Mouse (Mus musculus): ENCODE data around the gene Atmin.

Atmin gene

GRCm38 (mm10) chr8:116951369-116951768 is 8.2 kb downstream of the Atmin start:
- no peak for DNase-seq (ENCODE audit: low read depth, low spot score)

GRCm38 (mm10) chr8:116951778-116952177 is 8.6 kb downstream of the Atmin start:
- DNase-seq (ENCODE audit: low read depth, low spot score): no peak

GRCm38 (mm10) chr8:116952428-116952827 is 9.2 kb downstream of the Atmin start:
- no peak for DNase-seq (ENCODE audit: low read depth, low spot score)

GRCm38 (mm10) chr8:116954415-116954814 is 11.2 kb downstream of the Atmin start:
- no peak for DNase-seq (ENCODE audit: low read depth, low spot score)

GRCm38 (mm10) chr8:116969531-116969930 is 26.3 kb downstream of the Atmin start:
- no peak for DNase-seq (ENCODE audit: low read depth, low spot score)

GRCm38 (mm10) chr8:116975066-116975465 is 31.9 kb downstream of the Atmin start:
- no peak for DNase-seq (ENCODE audit: low read depth, low spot score)

GRCm38 (mm10) chr8:116975606-116976005 is 32.4 kb downstream of the Atmin start:
- DNase-seq (ENCODE audit: low read depth, low spot score): no peak

- no peak for DNase-seq (ENCODE audit: low read depth, low spot score)
These were observed 34.9 kb downstream of the Atmin start for GRCm38 (mm10) chr8:116978052-116978451.

- peak; percentile 99 for DNase-seq (ENCODE audit: low read depth, low spot score)
These were observed 35.6 kb downstream of the Atmin start, which contains the start of gene 1700030J22Rik for GRCm38 (mm10) chr8:116978631-116979256. TSS of gene 1700030J22Rik (minus strand) at chr8:116978959.

GRCm38 (mm10) chr8:116980117-116980516 is 36.9 kb downstream of the Atmin start:
- DNase-seq (ENCODE audit: low read depth, low spot score): no peak

GRCm38 (mm10) chr8:116989842-116990241 is 46.6 kb downstream of the Atmin start:
- no peak for DNase-seq (ENCODE audit: low read depth, low spot score)

GRCm38 (mm10) chr8:116991241-116991640 is 48.0 kb downstream of the Atmin start:
- no peak for DNase-seq (ENCODE audit: low read depth, low spot score)

GRCm38 (mm10) chr8:116992176-116992971 is 49.2 kb downstream of the Atmin start:
- no peak for DNase-seq (ENCODE audit: low read depth, low spot score)

- peak; percentile 99 for DNase-seq (ENCODE audit: low read depth, low spot score)
These were observed 50.1 kb downstream of the Atmin start, which contains the start of gene Gcsh for GRCm38 (mm10) chr8:116993095-116993867. TSS of gene Gcsh (minus strand) at chr8:116993537.

- no peak for DNase-seq (ENCODE audit: low read depth, low spot score)
These were observed 51.0 kb downstream of the Atmin start for GRCm38 (mm10) chr8:116994016-116994716.
